Mouse (Mus musculus): ENCODE measurements at regions not wholly inside any gene's neighbourhood (a gene's known extent, or its start where the extent isn't known, plus 50 kb on each side); places are given as distances from the start of the nearest gene placed in this dataset.

DNA sequence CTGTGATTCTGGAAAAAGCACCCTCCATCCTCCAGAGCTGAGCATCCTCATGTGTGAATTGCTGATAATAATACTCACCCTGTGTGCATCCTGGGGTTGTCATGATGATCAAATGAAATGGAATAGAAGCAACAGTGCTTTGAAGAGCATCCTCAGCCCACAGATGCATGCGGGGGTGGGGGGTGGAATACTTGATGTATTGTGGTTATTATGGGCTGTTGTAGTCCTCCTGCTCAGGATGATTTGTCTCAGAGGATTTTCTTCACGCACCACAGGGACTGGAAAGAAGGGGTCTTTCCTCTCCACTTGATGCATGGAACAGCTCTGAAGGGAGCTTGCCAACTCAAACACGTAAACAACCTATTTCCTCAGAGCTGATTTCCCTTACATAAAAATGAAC is 694.4 kb upstream of the Dpp10 start:
- no peak for TF ChIP-seq CTCF (IDR thresholded peaks at IDR 0.05; ENCODE audit: borderline replicate concordance, insufficient read depth, low read depth, low read length)
- TF ChIP-seq POLR2A (IDR thresholded peaks at IDR 0.05; ENCODE audit: borderline replicate concordance, insufficient read depth, low read length), result no peak

Measured in cerebellum, adult 2 months (tissue).